In the genomic region with DNA sequence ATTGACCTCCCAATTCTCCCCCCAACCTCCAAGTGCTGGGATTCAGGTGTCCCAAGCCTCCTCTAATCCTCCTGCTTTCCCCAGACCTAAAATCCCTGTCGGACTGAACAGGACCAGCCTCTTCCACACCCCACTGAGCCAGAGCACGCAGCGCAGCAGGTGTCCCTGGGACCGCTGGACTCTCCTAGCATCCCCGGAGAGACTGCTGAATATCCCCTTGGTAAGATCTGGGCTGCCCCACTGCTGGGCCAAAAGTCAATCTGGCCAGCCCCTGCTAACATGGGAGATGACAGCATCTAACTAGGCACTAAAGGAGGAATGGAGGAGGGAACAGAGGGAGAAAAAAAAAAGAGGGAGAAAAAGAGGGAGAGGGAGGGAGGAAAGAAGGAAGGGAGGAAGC, we compare ENCODE assay signal across 24 mouse cellular contexts.
A peak's percentile ranks its signal among the peaks of the same experiment; 100 is the strongest.
DNase-seq lines count a peak whose midpoint lies in the region; ATAC-seq and TF ChIP-seq lines count a peak whose summit lies in the region.
"Had no signal": no experiment of that assay in that cellular context is flagged by ENCODE, and none has a peak within 500 bp of the region (broad histone marks: within the 10 kb centered on the region; RNA-seq: fewer than 3 reads in every experiment).

No protein-coding gene starts in this region.

- no peak for ATAC-seq in hindbrain, embryonic 11.5 days (ENCODE audit: low FRiP score)
- no peak for ATAC-seq in hindbrain, embryonic 13.5 days (ENCODE audit: low FRiP score)
- ATAC-seq in megakaryocyte, adult 5-6 weeks (ENCODE audit: poor library complexity, severe bottlenecking), result no peak
- ATAC-seq in stomach, postnatal 0 days (ENCODE audit: low FRiP score, low TSS enrichment), result no peak
- ATAC-seq: forebrain, postnatal 0 days; Patski had no signal

- H3K4me2 ChIP-seq in hindbrain, embryonic 11.5 days (replicated peaks; ENCODE audit: low read depth, low read length), result no peak overlapping the region
- no peak overlapping the region for H3K4me2 ChIP-seq in hindbrain, embryonic 13.5 days
- no peak overlapping the region for H3K4me2 ChIP-seq in stomach, postnatal 0 days (replicated peaks; ENCODE audit: low read depth)

- H3K4me3 ChIP-seq in hindbrain, embryonic 11.5 days (ENCODE audit: low read depth, low read length), result no peak overlapping the region
- no peak overlapping the region for H3K4me3 ChIP-seq in hindbrain, embryonic 13.5 days
- H3K4me3 ChIP-seq in megakaryocyte, embryonic 14.5 days (replicated peaks), result peak overlapping the region; percentile 56
- no peak overlapping the region for H3K4me3 ChIP-seq in bone marrow, adult 2 months (replicated peaks; ENCODE audit: control insufficient read depth, low read depth, low read length)
- no peak overlapping the region for H3K4me3 ChIP-seq in stomach, postnatal 0 days (ENCODE audit: low read depth, low read length)

- H3K4me1 ChIP-seq in hindbrain, embryonic 11.5 days (replicated peaks; ENCODE audit: control insufficient read depth, insufficient read depth, low read length), result peaks cover 2% of the 10 kb centered on the region; the same call in 1 of the 2 replicates
- H3K4me1 ChIP-seq in hindbrain, embryonic 13.5 days (replicated peaks), result peaks cover 26% of the 10 kb centered on the region
- peaks cover 60% of the 10 kb centered on the region for H3K4me1 ChIP-seq in megakaryocyte, embryonic 14.5 days
- no peaks in the 10 kb centered on the region; the same call in 1 of the 2 replicates for H3K4me1 ChIP-seq in bone marrow, adult 2 months (ENCODE audit: control insufficient read depth, insufficient read depth, low read length)
- peaks cover 3% of the 10 kb centered on the region; the same call in 1 of the 2 replicates for H3K4me1 ChIP-seq in stomach, postnatal 0 days (replicated peaks; ENCODE audit: control insufficient read depth, insufficient read depth)

- no peaks in the 10 kb centered on the region for H3K9me3 ChIP-seq in hindbrain, embryonic 11.5 days (ENCODE audit: control insufficient read depth, low read length)
- H3K9me3 ChIP-seq in hindbrain, embryonic 13.5 days, result no peaks in the 10 kb centered on the region
- 0 out of 2 replicates have a peak, but pooled peaks cover under 1% of the 10 kb centered on the region for H3K9me3 ChIP-seq in megakaryocyte, embryonic 14.5 days
- H3K9me3 ChIP-seq in stomach, postnatal 0 days (ENCODE audit: control insufficient read depth, low read length), result no peaks in the 10 kb centered on the region
- H3K9me3 ChIP-seq: G1E; heart, embryonic 15.5 days; hindbrain, embryonic 12.5 days had no signal

- no peak overlapping the region for H3K9ac ChIP-seq in hindbrain, embryonic 11.5 days (ENCODE audit: low read depth, low read length)
- H3K9ac ChIP-seq in hindbrain, embryonic 13.5 days, result no peak overlapping the region
- no peak overlapping the region for H3K9ac ChIP-seq in stomach, postnatal 0 days (ENCODE audit: low read length)
- H3K9ac ChIP-seq: forebrain, postnatal 0 days had no signal

- H3K36me3 ChIP-seq in hindbrain, embryonic 11.5 days (ENCODE audit: control insufficient read depth, insufficient read depth, low read length), result no peaks in the 10 kb centered on the region
- H3K36me3 ChIP-seq in hindbrain, embryonic 13.5 days, result no peaks in the 10 kb centered on the region
- peaks cover 3% of the 10 kb centered on the region for H3K36me3 ChIP-seq in megakaryocyte, embryonic 14.5 days (replicated peaks; ENCODE audit: low read length)
- H3K36me3 ChIP-seq in stomach, postnatal 0 days (ENCODE audit: control insufficient read depth, insufficient read depth, low read length), result no peaks in the 10 kb centered on the region
- H3K36me3 ChIP-seq: embryonic facial prominence, embryonic 12.5 days; embryonic facial prominence, embryonic 15.5 days; G1E; hindbrain, embryonic 12.5 days had no signal

- H3K27ac ChIP-seq in hindbrain, embryonic 11.5 days (ENCODE audit: low read depth, low read length), result no peak overlapping the region
- no peak overlapping the region for H3K27ac ChIP-seq in hindbrain, embryonic 13.5 days
- peak overlapping the region; percentile 97 for H3K27ac ChIP-seq in bone marrow, adult 2 months (ENCODE audit: control insufficient read depth, insufficient read depth, low read depth, low read length, poor library complexity)
- H3K27ac ChIP-seq in stomach, postnatal 0 days (replicated peaks), result no peak overlapping the region
- H3K27ac ChIP-seq: embryonic facial prominence, embryonic 12.5 days; embryonic facial prominence, embryonic 15.5 days; heart, embryonic 15.5 days; hindbrain, embryonic 12.5 days had no signal

- no peak for TF ChIP-seq POLR2A in bone marrow, adult 2 months (IDR thresholded peaks at IDR 0.05; ENCODE audit: borderline replicate concordance, control insufficient read depth, low read depth, low read length)

- WGBS in hindbrain, embryonic 11.5 days, result 15% methylated on average over 5 of the region's 5 CpGs
- WGBS in hindbrain, embryonic 13.5 days, result 18% methylated on average over 5 of the region's 5 CpGs
- WGBS in bone marrow, adult 2 months, result 90% methylated on average over 5 of the region's 5 CpGs
- WGBS in stomach, postnatal 0 days, result 33% methylated on average over 5 of the region's 5 CpGs

- H3K27me3 ChIP-seq in hindbrain, embryonic 11.5 days (ENCODE audit: control insufficient read depth, insufficient read depth, low read length), result peaks cover 25% of the 10 kb centered on the region
- peaks cover 45% of the 10 kb centered on the region for H3K27me3 ChIP-seq in hindbrain, embryonic 13.5 days
- no peaks in the 10 kb centered on the region for H3K27me3 ChIP-seq in megakaryocyte, embryonic 14.5 days (replicated peaks)
- H3K27me3 ChIP-seq in stomach, postnatal 0 days (ENCODE audit: control insufficient read depth, insufficient read depth, low read length), result no peaks in the 10 kb centered on the region
- H3K27me3 ChIP-seq: CH12.LX, Patski had no signal

- TF ChIP-seq CTCF in bone marrow, adult 2 months (IDR thresholded peaks at IDR 0.05; ENCODE audit: control insufficient read depth, insufficient read depth, low read length), result no peak
- no peak for TF ChIP-seq CTCF in stomach, postnatal 0 days (IDR thresholded peaks at IDR 0.05; ENCODE audit: low read depth)

- peak; percentile 17 for DNase-seq in hindbrain, embryonic 11.5 days (ENCODE audit: low spot score)
- DNase-seq in stomach, postnatal 0 days (ENCODE audit: low spot score), result no peak
- DNase-seq: adrenal gland, postnatal 10 days; cerebellum, adult 11 months; cerebellum, adult 2 months; cerebellum, adult 9-11 months; cerebellum, postnatal 25 days; forebrain, postnatal 0 days; gastrocnemius, adult 2 months; gastrocnemius, postnatal 14 days; heart, adult 18-20 months; heart, postnatal 10 days; heart, postnatal 4 days had no signal

- no peak for TF ChIP-seq EP300 in stomach, postnatal 0 days (optimal IDR thresholded peaks at IDR 0.05)
